ENCODE assay signal across 8 mouse cellular contexts in genomic region chr7:120597203-120597743, GRCm38 (mm10). TPM values are rescaled to one million over a fixed set of nuclear protein-coding genes. Genes with fewer than 3 reads are reported as not detected.
DNase-seq lines count a peak whose midpoint lies in the region; ATAC-seq and TF ChIP-seq lines count a peak whose summit lies in the region.

No protein-coding gene starts in this region.

- H3K27me3 ChIP-seq in testis, adult 2 months (ENCODE audit: control insufficient read depth, insufficient read depth, low read length) = 0 out of 2 replicates have a peak, but pooled peaks cover 3% of the 10 kb centered on the region
- H3K27me3 ChIP-seq in liver, postnatal 0 days (ENCODE audit: insufficient read depth, low read length) = peaks cover 21% of the 10 kb centered on the region

- no peak for TF ChIP-seq EP300 in liver, postnatal 0 days (IDR thresholded peaks at IDR 0.05; ENCODE audit: low read depth)

- peaks cover 4% of the 10 kb centered on the region; the same call in 1 of the 2 replicates for H3K4me1 ChIP-seq in testis, adult 2 months (ENCODE audit: control insufficient read depth, insufficient read depth, low read length)
- H3K4me1 ChIP-seq in liver, postnatal 0 days (ENCODE audit: insufficient read depth) = no peaks in the 10 kb centered on the region

- TF ChIP-seq POLR2A in testis, adult 2 months (IDR thresholded peaks at IDR 0.05; ENCODE audit: control insufficient read depth, low read depth, low read length) = no peak

- no peaks in the 10 kb centered on the region for H3K9me3 ChIP-seq in liver, postnatal 0 days (ENCODE audit: low read length)

- H3K4me2 ChIP-seq in liver, postnatal 0 days (ENCODE audit: low read depth, low read length) = peak overlapping the region; percentile 40; the same call in 1 of the 2 replicates

- no peak overlapping the region for H3K27ac ChIP-seq in testis, adult 2 months (ENCODE audit: control insufficient read depth, insufficient read depth, low read depth, low read length)
- no peak overlapping the region for H3K27ac ChIP-seq in liver, postnatal 0 days (ENCODE audit: low read depth)

- WGBS in liver, postnatal 0 days (ENCODE audit: insufficient replicate concordance) = 77% methylated on average over 4 of the region's 4 CpGs

- H3K9ac ChIP-seq in liver, postnatal 0 days (replicated peaks) = no peak overlapping the region

- peak overlapping the region; percentile 75 for H3K4me3 ChIP-seq in testis, adult 2 months (ENCODE audit: control insufficient read depth, low read depth, low read length)
- peak overlapping the region; percentile 8; the same call in 1 of the 2 replicates for H3K4me3 ChIP-seq in liver, postnatal 0 days (ENCODE audit: low read depth, low read length)

- ATAC-seq in frontal cortex, adult (ENCODE audit: low TSS enrichment) = peak; percentile 23; the same call in 1 of the 2 replicates
- ATAC-seq in liver, postnatal 0 days = no peak

- no peak for TF ChIP-seq CTCF in testis, adult 2 months (IDR thresholded peaks at IDR 0.05; ENCODE audit: control insufficient read depth, insufficient read depth, insufficient replicate concordance, low read depth, low read length)
- TF ChIP-seq CTCF in liver, postnatal 0 days (IDR thresholded peaks at IDR 0.05; ENCODE audit: low read depth) = no peak

- H3K36me3 ChIP-seq in testis, adult 2 months (ENCODE audit: control insufficient read depth, insufficient read depth, low read length) = no peaks in the 10 kb centered on the region
- no peaks in the 10 kb centered on the region for H3K36me3 ChIP-seq in liver, postnatal 0 days (replicated peaks; ENCODE audit: insufficient read depth, low read length)

- no peak for DNase-seq in frontal cortex, postnatal 14 days (ENCODE audit: low spot score in 2 of 2)
- DNase-seq in testis, postnatal 10 days (ENCODE audit: low spot score) = no peak
- DNase-seq in liver, postnatal 0 days = no peak
- DNase-seq in adrenal gland, postnatal 14 days = no peak
- DNase-seq in layer of hippocampus, adult 18-20 months (ENCODE audit: low spot score in 2 of 2) = no peak
- DNase-seq in layer of hippocampus, postnatal 25 days (ENCODE audit: extremely low spot score in 1 of 2, low spot score in 1 of 2) = no peak

RNA-seq across cellular contexts. Expression of gene Uqcrc2, which starts 37.7 kb away (rescaled TPM):
- 43.5 and 52.8 TPM in 2 replicates for polyA plus RNA-seq in testis, adult 2 months (2012; rRNA removed)
- polyA plus RNA-seq in liver, postnatal 0 days (2015; fragmentation: Nextera tagmentation; extraction: Ambion mirVana) = 152 and 155 TPM in 2 replicates
- 610 and 618 TPM in 2 replicates for total RNA-seq in adrenal gland, postnatal 14 days (2021)
- 100 to 1,000 TPM; 243 to 245 TPM for total RNA-seq in layer of hippocampus, adult 18-20 months (2021)
- 100 to 1,000 TPM; 222 to 250 TPM for total RNA-seq in layer of hippocampus, postnatal 25 days (2021)
